Mouse (Mus musculus) urinary bladder, postnatal 25 days (tissue): ENCODE data around the gene Skil.
A peak's percentile ranks its signal among the peaks of the same experiment; 100 is the strongest.

Source experiments
- DNase-seq: peaks from one replicate; pipeline ENCODE4 v3.0.0; 2022; ENCODE audit warnings: low spot score

Gene Skil

DNA sequence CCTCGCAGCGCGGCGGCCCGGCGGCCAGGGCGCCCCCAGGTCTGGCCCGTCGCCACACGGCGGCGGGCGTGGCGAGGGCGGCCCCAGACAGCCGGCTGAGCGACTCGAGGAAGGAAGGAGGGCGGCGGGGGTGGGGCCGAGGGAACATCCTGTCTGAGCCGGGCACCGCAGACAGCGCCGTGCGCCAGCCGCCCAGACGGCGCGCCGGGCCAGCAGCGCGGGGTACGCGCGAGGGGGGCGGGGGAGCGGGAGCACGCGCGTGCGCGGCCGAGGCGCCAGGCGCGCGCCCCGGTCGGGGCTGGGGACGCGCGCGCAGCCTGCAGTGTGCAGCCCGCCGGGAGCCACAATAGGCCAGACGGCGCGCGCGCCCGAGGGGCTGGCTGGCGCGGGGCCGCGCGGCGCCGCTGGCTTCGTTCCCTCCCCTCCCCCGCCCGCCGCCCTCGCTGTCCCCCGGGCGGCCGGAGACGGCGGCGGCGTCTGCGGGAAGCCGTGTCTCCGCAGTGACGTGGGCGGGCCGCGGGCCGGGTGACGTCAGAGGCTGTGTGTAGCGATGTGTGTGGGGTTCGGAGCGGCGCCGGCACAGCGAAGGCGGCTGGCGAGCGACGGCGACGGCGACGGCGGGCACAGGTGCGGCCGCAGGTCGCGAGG is at the start of gene Skil:
Gene Skil (plus strand): TSS at position 528 of the 648 bp plus-strand sequence.
- peak; percentile 87 for DNase-seq

- DNase-seq: no peak
Measured at GRCm38 (mm10) chr3:31047263-31047662, 47.6 kb upstream of the Skil start.

DNA sequence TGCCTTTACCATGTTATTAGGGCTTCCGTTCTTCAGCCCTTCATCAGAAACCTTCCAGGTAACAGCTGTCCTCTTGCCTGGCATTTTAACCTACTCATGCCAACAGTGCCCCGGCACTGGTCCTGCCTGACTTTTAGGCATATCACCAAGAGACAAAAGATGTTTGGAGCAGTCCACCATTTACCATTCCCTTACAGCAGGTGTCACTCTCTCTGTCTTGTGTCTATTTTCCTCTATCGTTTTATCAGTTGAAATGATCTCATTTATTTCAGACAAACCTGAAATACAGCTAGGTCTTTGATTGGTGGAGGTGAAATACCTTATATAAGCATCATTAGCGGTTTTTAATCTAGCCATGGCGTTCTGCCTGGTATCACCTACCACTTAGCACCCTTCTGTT is 45.8 kb upstream of the Skil start:
- no peak for DNase-seq

DNA sequence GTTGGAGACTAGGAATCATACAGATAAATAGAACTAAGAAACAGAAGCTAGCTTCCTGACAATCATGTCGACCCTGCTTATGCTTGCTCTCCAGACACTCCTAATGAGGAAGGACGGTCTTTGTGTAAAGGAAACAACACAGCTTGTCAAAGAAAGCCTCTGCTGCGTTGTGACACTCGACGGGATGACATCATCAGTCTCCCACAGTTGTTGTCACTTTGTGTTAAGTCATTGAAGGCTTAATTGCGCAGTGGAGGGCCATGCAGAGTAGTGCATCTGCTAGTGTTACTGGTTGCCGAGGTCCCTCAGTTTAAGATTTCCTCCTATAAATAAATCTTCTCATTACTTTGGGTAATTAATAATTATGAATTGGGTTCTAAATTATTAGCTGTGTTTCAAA is 44.5 kb upstream of the Skil start:
- DNase-seq: no peak

DNA sequence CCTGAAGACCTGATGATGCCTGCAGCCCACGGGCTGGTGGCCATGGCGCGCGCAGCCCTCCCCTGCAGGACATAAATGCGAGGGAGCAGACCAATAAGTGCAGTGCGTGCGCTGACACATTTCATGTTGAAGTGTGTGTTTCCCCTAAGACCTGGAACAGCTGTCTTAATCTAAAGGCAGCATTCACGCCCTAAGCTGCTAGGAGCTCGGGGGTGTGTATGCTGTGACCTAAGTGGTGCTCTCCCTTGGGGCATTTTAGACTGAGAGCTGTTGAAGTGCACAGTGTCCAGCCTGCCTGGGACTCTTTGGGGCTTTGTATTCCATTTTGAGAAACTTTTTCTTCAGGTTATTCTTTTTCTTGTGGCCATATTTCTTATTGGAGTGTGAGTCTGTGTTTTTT is 43.1 kb upstream of the Skil start:
- DNase-seq: no peak

- no peak for DNase-seq
Measured at GRCm38 (mm10) chr3:31053191-31053590, 41.7 kb upstream of the Skil start.

GRCm38 (mm10) chr3:31054888-31055287 is 40.0 kb upstream of the Skil start:
- no peak for DNase-seq

DNA sequence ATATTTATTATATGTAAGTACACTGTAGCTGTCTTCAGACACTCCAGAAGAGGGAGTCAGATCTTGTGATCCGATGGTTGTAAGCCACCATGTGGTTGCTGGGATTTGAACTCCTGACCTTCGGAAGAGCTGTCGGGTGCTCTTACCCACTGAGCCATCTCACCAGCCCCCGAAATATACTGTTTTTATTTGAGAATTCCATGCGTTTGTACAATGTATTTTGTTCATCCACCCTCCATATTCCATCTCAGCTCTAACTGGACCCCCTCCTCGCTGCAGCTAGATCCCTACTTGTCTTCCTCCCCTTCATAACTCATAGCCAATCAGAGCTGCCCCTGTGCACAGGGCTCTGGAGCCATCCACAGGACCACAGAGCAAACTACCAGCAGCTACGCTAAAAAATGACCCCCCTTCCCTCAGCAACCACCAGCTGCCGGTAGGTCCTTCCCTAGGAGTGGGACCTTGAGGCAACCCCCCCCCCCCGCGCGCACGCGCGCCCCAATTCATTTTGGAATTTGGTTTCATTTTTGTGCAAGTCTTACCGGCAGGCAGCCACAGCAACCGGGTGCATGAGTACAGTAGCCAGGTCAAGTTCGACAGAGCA is 38.7 kb upstream of the Skil start:
- DNase-seq: peak; percentile 13

GRCm38 (mm10) chr3:31056651-31057627 is 37.9 kb upstream of the Skil start:
- peak; percentile 54 for DNase-seq

DNA sequence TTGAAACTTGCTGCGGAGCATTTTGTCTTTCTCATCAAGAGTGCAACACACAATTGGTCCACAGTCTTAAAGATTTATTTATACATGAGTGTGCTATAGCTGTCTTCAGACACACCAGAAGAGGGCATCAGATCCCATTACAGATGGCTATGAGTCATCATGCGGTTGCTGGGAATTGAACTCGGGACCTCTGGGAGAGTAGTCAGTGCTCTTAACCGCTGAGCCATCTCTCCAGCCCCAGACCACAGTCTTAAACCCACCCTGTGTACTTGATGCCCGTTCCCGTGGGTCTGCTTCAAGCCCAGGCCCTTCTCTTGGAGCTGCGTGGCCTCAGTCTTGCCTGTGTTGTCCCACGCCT is 34.1 kb upstream of the Skil start:
- DNase-seq: no peak

GRCm38 (mm10) chr3:31061103-31061785 is 33.6 kb upstream of the Skil start:
- peak; percentile 16 for DNase-seq

DNA sequence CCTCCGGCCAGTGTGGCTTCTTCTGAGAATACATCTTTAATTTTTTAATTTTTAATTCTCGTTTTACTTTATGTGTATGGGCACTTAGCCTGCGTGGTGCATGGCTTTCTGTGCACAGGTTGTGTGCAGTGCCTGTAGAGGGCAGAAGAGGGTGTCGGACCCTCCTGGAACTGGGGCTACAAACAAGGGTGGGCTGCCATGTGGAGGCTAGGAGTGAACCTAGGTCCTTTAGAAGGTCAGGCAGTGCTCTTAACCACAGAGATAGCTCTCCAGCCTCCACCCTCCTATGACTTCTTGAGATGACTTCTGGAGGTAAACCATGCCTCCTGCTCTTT is 33.1 kb upstream of the Skil start:
- no peak for DNase-seq

DNA sequence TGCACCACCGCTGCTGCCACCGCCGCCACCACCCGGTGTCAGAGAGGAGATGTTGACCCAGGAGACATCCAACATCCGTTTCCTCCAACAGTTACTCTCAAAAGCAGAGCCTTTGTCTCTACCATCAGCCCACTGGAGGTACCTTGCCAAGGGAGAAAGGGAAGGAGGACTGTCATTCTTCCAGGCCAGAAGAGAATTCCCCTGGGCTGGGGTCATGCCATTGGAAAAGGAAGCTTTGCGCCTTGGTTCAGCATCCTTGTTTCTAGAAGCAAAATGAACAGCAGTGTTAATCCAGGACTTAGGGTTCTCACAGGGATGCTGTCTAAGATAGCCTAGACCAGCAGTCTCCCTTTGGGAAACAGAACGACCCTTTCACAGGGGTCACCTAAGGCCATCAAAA is 32.5 kb upstream of the Skil start:
- DNase-seq: no peak

- DNase-seq: no peak
Measured at GRCm38 (mm10) chr3:31068482-31068881, 26.4 kb upstream of the Skil start.

- no peak for DNase-seq
Measured at GRCm38 (mm10) chr3:31071804-31072203, 23.1 kb upstream of the Skil start.

DNA sequence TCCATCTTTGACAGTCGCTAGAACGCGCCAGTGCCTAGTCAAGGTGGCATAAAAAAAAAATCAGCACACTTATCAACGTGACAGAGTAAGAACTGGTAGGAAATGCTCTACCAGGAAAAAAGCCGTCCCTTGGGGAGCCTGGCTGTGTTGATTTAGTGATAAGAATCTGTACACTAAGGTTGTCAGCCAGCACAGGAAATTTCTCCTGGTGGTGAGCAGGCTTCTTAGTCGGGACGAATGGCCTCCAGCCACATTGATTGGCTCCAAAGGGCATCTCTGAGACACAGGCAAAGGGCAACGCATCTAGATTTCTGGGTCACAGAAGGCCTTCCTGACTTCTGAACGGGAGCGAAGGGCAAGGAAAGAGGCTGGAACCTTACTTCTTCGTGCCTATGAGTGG is 19.1 kb upstream of the Skil start:
- DNase-seq: no peak

DNA sequence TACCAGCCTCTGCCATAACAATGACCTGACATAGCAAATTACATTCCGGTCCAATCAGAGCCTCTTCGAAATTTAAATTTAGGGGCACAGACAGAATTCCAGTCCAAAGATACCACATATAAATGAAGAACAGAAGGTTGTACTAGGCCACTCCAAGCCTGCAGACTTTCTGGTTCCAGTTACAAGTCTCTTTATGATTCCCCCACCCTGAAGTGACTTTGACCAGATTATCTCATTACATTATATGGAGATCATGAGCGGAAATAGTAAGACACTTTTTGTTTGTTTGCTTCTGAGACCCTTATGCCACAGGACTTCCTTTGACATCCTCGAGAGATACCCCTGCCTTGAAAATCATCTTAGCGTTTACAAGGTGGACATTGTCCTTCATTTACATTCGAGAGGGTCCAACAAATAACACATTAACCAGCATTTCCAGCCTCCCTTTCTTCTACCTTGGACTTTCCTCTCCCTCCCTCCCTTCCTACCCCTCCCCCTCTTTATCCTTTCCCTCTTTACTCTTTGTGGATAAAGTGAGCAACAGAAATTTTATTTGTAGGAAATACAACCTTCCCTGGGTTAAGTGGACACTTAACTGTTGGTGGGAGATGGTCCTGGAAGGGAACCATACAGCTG is 17.7 kb upstream of the Skil start:
- no peak for DNase-seq

DNA sequence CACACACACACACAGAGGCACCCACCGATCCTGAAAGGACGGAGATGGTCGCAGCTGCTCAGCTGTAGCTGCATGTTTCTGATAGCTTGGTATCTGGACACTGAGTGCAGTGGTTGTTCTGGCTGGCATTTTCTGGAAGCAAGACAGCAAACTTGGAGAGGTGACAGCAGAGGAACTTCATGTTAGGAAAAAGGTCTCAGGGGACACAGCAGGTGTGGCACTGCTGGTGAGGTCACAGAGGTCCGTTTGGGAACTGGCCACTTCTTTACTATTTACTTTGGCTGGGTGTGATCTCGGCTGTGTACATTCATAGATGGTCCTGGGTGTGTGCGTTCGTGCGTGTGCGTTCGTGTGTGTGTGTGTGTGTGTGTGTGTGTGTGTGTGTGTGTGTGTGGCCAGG is 15.4 kb upstream of the Skil start:
- DNase-seq: no peak

GRCm38 (mm10) chr3:31080791-31081502 is 13.9 kb upstream of the Skil start:
- no peak for DNase-seq

DNA sequence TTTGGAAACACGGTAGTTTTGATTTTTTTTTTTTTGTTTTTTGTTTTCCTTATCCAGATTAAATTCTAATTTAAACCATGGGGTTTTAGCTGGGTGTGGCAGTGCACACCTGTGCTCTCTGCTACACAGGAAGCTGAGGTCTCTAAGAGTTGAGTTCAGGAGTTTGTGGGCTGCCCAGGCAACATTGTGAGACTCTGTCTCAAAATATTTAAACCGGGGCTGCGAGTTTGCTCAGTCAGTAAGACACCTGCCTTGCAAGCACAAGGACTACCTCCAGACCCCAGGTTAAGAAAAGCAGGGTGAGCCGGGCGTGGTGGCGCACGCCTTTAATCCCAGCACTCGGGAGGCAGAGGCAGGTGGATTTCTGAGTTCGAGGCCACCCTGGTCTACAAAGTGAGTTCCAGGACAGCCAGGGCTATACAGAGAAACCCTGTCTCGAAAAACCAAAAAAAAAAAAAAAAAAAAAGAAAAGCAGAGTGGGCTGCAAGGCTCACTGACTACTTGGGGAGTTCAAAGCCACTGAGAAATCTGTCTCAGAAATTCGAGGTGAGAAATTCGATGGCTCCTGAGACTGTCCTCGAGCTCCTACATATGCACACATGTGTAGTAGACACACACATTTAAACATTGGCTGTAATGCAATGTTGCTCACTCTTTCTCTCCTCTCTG is 11.9 kb upstream of the Skil start:
- no peak for DNase-seq
